Mouse (Mus musculus) limb, embryonic 12.5 days (tissue): Measurements from ENCODE around the gene Rpp14. TPM values are rescaled to one million over a fixed set of nuclear protein-coding genes. Genes with fewer than 3 reads are reported as not detected.
"Not testable (repeated sequence)": the region's sequence is repeated elsewhere in the genome, so short reads cannot be mapped to it uniquely, and the experiment has no call there.

Experiments used
- ATAC-seq: fragments of 200-750 bp; cut with Nextera tagmentation; 2 replicates; pipeline ENCODE4 v1.8.0; 2017; ENCODE audit warnings: low read depth, moderate TSS enrichment; ENCODE audit not compliant: insufficient number of reproducible peaks, insufficient read depth, low FRiP score, low TSS enrichment
- H3K27ac ChIP-seq: fragments of 300-500 bp; sonication (generic); 2 replicates; pipeline ENCODE4 v1.5.1; 2016; ENCODE audit warnings: mild to moderate bottlenecking, moderate library complexity
- H3K27me3 ChIP-seq: fragments of 300-500 bp; sonication (generic); 2 replicates; pipeline ENCODE4 v1.6.1; 2016; ENCODE audit warnings: mild to moderate bottlenecking, moderate library complexity
- H3K36me3 ChIP-seq: fragments of 300-500 bp; sonication (generic); 2 replicates; pipeline ENCODE4 v1.6.1; 2016; ENCODE audit warnings: mild to moderate bottlenecking, moderate library complexity
- H3K4me1 ChIP-seq: fragments of 300-500 bp; sonication (generic); replicated peaks from 2 replicates; pipeline ENCODE4 v1.6.1; 2016
- H3K4me2 ChIP-seq: fragments of 300-500 bp; sonication (generic); 2 replicates; pipeline ENCODE4 v1.6.1; 2016; ENCODE audit warnings: mild to moderate bottlenecking, moderate library complexity
- H3K4me3 ChIP-seq: fragments of 300-500 bp; sonication (generic); replicated peaks from 2 replicates; pipeline ENCODE4 v1.5.1; 2016; ENCODE audit warnings: mild to moderate bottlenecking
- H3K9ac ChIP-seq: fragments of 300-500 bp; sonication (generic); replicated peaks from 2 replicates; pipeline ENCODE4 v1.6.1; 2016; ENCODE audit warnings: mild to moderate bottlenecking, moderate library complexity
- H3K9me3 ChIP-seq: fragments of 300-500 bp; sonication (generic); 2 replicates; pipeline ENCODE4 v1.6.1; 2016; ENCODE audit warnings: mild to moderate bottlenecking, moderate library complexity
- WGBS: fragments of 180-500 bp; shearing (Covaris S2); methylation state at CpG from one replicate; pipeline ENCODE4 v1.1.7; 2016; 5-methylcytosine and 5-hydroxymethylcytosine counted together
- polyA plus RNA-seq: library from polyadenylated mRNA; unstranded; fragments of >200 nt; fragmentation: Nextera tagmentation; extraction: Ambion mirVana; gene quantifications from 2 replicates; pipeline ENCODE4 v1.2.1, GENCODE M21; 2016

Rpp14 gene
- polyA plus RNA-seq, 1 experiment from 2014 or later = 50.1 TPM

DNA sequence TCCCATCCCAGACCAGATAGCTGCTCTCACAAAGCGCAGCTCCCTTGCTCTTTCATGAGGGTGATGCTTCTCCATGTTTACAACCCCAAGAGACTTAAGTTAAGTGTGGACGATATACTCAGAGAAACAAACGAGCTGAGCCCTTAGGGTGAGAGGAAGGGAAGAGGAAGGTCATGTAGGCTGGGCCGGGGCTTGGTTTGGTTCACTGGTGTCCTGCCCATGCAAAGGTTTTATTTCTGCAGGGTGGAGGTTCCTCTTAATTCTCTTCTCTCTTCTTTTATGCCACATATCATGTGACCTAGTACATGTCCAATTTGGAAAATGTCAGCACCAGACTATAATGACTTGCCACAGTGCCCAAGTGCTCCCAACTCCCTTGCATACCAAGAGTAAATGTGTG is 35.6 kb downstream of the Rpp14 start:
- ATAC-seq = no peak
- Histone ChIP-seq H3K4me3 (no peak overlapping the region), H3K9ac (no peak overlapping the region), H3K4me1 (no peaks in the 10 kb centered on the region), H3K9me3 (no peaks in the 10 kb centered on the region), H3K36me3 (no peaks in the 10 kb centered on the region), H3K27ac (no peak overlapping the region), H3K27me3 (no peaks in the 10 kb centered on the region), H3K4me2 (no peak overlapping the region)
- 66% methylated on average over 4 of the region's 4 CpGs for WGBS

GRCm38 (mm10) chr14:8117371-8117770 is 37.2 kb downstream of the Rpp14 start:
- H3K27ac ChIP-seq = no peak overlapping the region
- 78% methylated on average over 2 of the region's 2 CpGs for WGBS
- H3K4me3 ChIP-seq = no peak overlapping the region
- 0 out of 2 replicates have a peak, but pooled peaks cover 3% of the 10 kb centered on the region for H3K36me3 ChIP-seq
- no peak overlapping the region for H3K4me2 ChIP-seq
- H3K4me1 ChIP-seq = no peaks in the 10 kb centered on the region
- H3K27me3 ChIP-seq = no peaks in the 10 kb centered on the region
- H3K9me3 ChIP-seq = no peaks in the 10 kb centered on the region
- no peak overlapping the region for H3K9ac ChIP-seq
- ATAC-seq = no peak

DNA sequence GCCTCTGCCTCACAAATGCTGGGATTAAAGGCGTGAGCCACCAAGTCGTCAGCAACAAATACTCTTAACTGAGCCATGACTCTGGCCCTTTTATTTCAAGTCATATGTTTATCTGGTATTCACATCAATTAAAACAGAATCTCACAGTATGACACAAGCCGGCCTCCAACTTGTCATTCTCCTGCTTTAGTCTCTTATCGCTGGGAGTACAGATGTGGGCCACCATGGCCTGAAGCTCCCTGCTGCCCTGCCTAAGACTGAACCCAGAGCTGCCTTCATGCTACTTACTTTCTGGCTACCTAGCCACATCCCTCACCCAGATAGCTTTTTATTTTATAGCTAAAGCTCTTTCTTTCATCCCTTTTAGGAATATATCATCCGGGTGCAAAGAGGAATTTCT is 39.3 kb downstream of the Rpp14 start:
- Histone ChIP-seq H3K36me3 (peaks cover 10% of the 10 kb centered on the region), H3K4me3 (no peak overlapping the region), H3K4me2 (no peak overlapping the region), H3K4me1 (no peaks in the 10 kb centered on the region), H3K9me3 (no peaks in the 10 kb centered on the region), H3K9ac (no peak overlapping the region), H3K27me3 (no peaks in the 10 kb centered on the region), H3K27ac (no peak overlapping the region)
- 91% methylated on average over 5 of the region's 5 CpGs for WGBS
- no peak for ATAC-seq

GRCm38 (mm10) chr14:8119904-8120303 is 39.7 kb downstream of the Rpp14 start:
- ATAC-seq = no peak
- Histone ChIP-seq H3K36me3 (peaks cover 10% of the 10 kb centered on the region), H3K4me3 (no peak overlapping the region), H3K9me3 (no peaks in the 10 kb centered on the region), H3K27me3 (no peaks in the 10 kb centered on the region), H3K4me2 (no peak overlapping the region), H3K9ac (no peak overlapping the region), H3K4me1 (no peaks in the 10 kb centered on the region), H3K27ac (no peak overlapping the region)
- 80% methylated on average over 3 of the region's 3 CpGs for WGBS

GRCm38 (mm10) chr14:8123141-8123540 is 43.0 kb downstream of the Rpp14 start:
- Histone ChIP-seq H3K9ac (no peak overlapping the region), H3K9me3 (no peaks in the 10 kb centered on the region), H3K27me3 (no peaks in the 10 kb centered on the region), H3K27ac (no peak overlapping the region), H3K4me3 (no peak overlapping the region), H3K36me3 (peaks cover 10% of the 10 kb centered on the region), H3K4me1 (no peaks in the 10 kb centered on the region), H3K4me2 (no peak overlapping the region)
- no peak for ATAC-seq
- WGBS = 93% methylated on average over 7 of the region's 7 CpGs

DNA sequence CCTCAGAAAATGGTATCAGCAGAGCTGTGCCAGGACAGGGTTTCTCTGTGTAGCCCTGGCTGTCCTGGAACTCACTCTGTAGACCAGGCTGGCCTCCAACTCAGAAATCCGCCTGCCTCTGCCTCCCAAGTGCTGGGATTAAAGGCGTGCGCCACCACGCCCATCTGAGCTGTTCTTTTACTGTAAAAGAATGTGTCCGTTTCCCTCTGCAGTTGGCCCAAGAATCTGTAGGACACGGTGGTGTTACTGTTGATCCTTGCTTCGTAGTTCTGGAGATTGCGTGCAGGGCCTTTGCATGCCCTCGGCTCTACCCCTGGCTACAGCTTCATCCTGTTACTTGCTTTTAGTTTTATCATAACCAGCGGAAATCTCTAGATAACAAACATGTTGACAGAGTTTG is 43.4 kb downstream of the Rpp14 start:
- peaks cover 10% of the 10 kb centered on the region for H3K36me3 ChIP-seq
- H3K27ac ChIP-seq, ATAC-seq, H3K4me1 ChIP-seq, H3K4me3 ChIP-seq, H3K9ac ChIP-seq, H3K4me2 ChIP-seq, H3K27me3 ChIP-seq, H3K9me3 ChIP-seq: not testable (repeated sequence)
- WGBS = 95% methylated on average over 10 of the region's 10 CpGs

DNA sequence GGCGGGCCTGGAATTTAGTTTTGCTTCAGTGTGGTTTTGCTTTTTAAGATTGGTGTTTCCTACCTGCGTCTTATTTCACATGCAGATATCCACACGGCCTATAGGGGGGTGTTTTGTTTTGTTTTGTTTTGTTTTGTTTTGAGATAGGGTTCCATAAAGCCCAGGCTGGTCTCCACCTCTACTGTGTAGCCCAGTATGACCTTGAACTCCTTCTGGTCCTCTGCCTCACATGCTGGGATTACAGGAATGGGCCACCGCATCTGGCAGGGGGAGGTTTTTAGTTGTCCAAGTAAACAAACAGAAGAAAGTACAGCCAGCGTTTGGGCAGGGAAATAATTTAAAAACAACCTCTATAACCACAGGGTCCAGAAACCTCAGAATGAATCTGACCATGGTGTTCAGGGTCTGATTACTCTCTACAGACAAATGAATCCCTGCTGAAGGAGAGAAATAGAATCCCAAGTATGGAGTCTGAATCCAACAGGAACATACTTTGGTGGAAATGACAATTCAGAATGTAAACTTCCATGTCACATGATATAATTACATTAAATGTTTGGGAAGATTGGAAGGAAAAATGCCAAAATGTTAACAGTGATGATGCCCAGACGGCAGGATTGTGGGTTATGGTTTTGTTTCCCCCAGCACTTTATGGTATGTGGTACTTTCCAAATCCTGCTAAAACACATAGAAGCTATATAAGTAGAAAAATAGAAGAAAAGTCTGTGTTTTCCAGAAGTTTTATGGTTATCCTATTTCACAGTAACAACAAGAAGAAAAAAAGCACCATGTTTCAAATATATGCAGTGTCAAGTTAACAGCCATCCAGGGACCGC is 44.1 kb downstream of the Rpp14 start:
- no peak overlapping the region for H3K9ac ChIP-seq
- ATAC-seq = no peak
- WGBS = 82% methylated on average over 7 of the region's 7 CpGs

DNA sequence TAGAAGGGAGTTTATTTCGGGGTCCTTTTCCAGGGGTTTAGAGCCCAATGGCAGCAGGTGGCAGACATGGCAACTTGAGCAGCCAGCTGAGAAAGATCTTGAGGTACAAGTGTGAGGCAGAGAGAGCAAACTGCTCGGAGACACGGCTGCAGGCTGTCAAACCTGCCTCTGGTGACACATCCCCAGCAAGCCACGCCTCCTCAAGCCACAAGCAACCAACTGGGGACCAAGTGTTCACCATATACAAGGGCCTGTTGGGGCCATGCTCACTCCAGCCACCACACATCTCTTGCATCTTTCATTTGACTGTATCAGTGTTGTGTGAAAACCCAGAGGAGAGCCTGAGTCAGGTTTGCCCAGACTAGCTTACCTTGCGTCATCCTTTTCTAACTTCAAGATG is 47.8 kb downstream of the Rpp14 start:
- Histone ChIP-seq H3K9ac (no peak overlapping the region), H3K4me2 (no peak overlapping the region), H3K36me3 (peaks cover 8% of the 10 kb centered on the region), H3K4me3 (no peak overlapping the region), H3K4me1 (no peaks in the 10 kb centered on the region), H3K27ac (no peak overlapping the region), H3K27me3 (no peaks in the 10 kb centered on the region), H3K9me3 (no peaks in the 10 kb centered on the region)
- 61% methylated on average over 5 of the region's 5 CpGs for WGBS
- ATAC-seq = no peak

More for the DNA sequence above, 44.1 kb downstream of the Rpp14 start:
- Histone ChIP-seq H3K27ac (no peak overlapping the region), H3K27me3 (no peaks in the 10 kb centered on the region), H3K4me1 (no peaks in the 10 kb centered on the region), H3K4me3 (no peak overlapping the region), H3K36me3 (peaks cover 10% of the 10 kb centered on the region), H3K9me3 (no peaks in the 10 kb centered on the region), H3K4me2 (no peak overlapping the region)

- Histone ChIP-seq H3K27me3 (no peaks in the 10 kb centered on the region), H3K4me1 (0 out of 2 replicates have a peak, but pooled peaks cover 3% of the 10 kb centered on the region), H3K9ac (no peak overlapping the region), H3K4me2 (no peak overlapping the region), H3K27ac (no peak overlapping the region), H3K36me3 (peaks cover 13% of the 10 kb centered on the region; the same call in 1 of the 2 replicates), H3K9me3 (no peaks in the 10 kb centered on the region), H3K4me3 (no peak overlapping the region)
- no peak for ATAC-seq
- 88% methylated on average over 8 of the region's 8 CpGs for WGBS
These were observed 52.6 kb downstream of the Rpp14 start for GRCm38 (mm10) chr14:8132789-8133188.

DNA sequence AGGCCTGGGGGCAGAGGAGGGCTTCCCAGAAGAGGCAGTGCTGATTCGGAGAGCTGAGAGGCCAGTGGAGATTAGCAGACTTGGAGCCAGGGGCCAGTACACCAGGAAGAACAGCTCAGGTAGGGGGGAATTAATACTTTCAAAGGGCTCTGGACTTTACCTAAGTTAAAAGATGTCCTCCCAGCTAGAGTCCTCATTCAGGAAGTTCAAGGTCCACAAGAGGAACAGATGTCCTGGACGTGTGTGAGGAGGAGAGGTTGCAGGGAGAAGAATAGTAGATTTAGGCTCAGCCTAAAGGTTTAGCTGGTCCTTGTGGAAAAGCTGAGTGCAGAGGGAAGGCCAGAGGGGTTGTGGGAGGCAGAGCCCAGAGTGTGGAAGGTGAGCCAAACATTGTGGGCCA is 54.1 kb downstream of the Rpp14 start:
- H3K4me3 ChIP-seq = no peak overlapping the region
- 0 out of 2 replicates have a peak, but pooled peaks cover 5% of the 10 kb centered on the region for H3K4me1 ChIP-seq
- H3K9me3 ChIP-seq = no peaks in the 10 kb centered on the region
- ATAC-seq = no peak
- 77% methylated on average over 2 of the region's 2 CpGs for WGBS
- no peaks in the 10 kb centered on the region for H3K27me3 ChIP-seq
- peaks cover 19% of the 10 kb centered on the region; the same call in 1 of the 2 replicates for H3K36me3 ChIP-seq
- no peak overlapping the region for H3K9ac ChIP-seq
- no peak overlapping the region for H3K4me2 ChIP-seq
- H3K27ac ChIP-seq = no peak overlapping the region

GRCm38 (mm10) chr14:8135130-8135529 is 55.0 kb downstream of the Rpp14 start:
- Histone ChIP-seq H3K9ac (no peak overlapping the region), H3K4me1 (peaks cover 10% of the 10 kb centered on the region), H3K9me3 (no peaks in the 10 kb centered on the region), H3K27ac (no peak overlapping the region), H3K4me3 (no peak overlapping the region), H3K4me2 (no peak overlapping the region), H3K27me3 (no peaks in the 10 kb centered on the region), H3K36me3 (peaks cover 21% of the 10 kb centered on the region; the same call in 1 of the 2 replicates)
- no peak for ATAC-seq
- WGBS = 69% methylated on average over 3 of the region's 3 CpGs
